Mouse (Mus musculus) CH12.LX (cell line): ENCODE data around the gene Adamtsl1. TPM values are rescaled to one million over a fixed set of nuclear protein-coding genes. Genes with fewer than 3 reads are reported as not detected.

Experiments
- DNase-seq: peaks from one replicate; pipeline ENCODE4 v3.0.0-alpha.2; 2013; ENCODE audit errors: extremely low read depth
- H3K27ac ChIP-seq: 2 replicates; pipeline ENCODE4 v1.5.1; 2012; ENCODE audit warnings: low read depth, mild to moderate bottlenecking, control low read depth, moderate library complexity; ENCODE audit not compliant: insufficient read depth
- H3K27me3 ChIP-seq: replicated peaks from 2 replicates; pipeline ENCODE3; 2012; ENCODE audit warnings: inconsistent platforms
- H3K36me3 ChIP-seq, 2 experiments: replicated peaks in 1 of 2; 2 replicates each; pipeline versions ENCODE3 to v1.6.1; 2012; ENCODE audit warnings: inconsistent platforms in 1 of 2, low read length in 1 of 2, mild to moderate bottlenecking in 1 of 2, mixed read lengths in 1 of 2, moderate library complexity in 1 of 2; ENCODE audit not compliant: control insufficient read depth in 1 of 2, insufficient read depth in 1 of 2
- H3K4me1 ChIP-seq, 2 experiments: 2 replicates each; pipeline ENCODE4 v1.6.1; 2012; ENCODE audit warnings: inconsistent platforms in 1 of 2, moderate library complexity in 1 of 2; ENCODE audit not compliant: insufficient read depth in 2 of 2, control insufficient read depth in 1 of 2
- H3K4me2 ChIP-seq: 2 replicates; pipeline ENCODE4 v1.6.1; 2012; ENCODE audit warnings: low read depth, mild to moderate bottlenecking, control low read depth; ENCODE audit not compliant: poor library complexity, insufficient read depth, severe bottlenecking
- H3K4me3 ChIP-seq, 3 experiments: fragments of 150-350 bp in 1 of 3; sonication (generic) in 1 of 3; replicated peaks in 1 of 3; 2 replicates each; pipeline versions ENCODE3 to v1.5.1; 2011 to 2012; ENCODE audit warnings: low read depth in 2 of 3, low read length in 2 of 3, mild to moderate bottlenecking in 2 of 3, moderate library complexity in 2 of 3, control low read depth in 1 of 3, improper control_type of control experiment in 1 of 3, inconsistent platforms in 1 of 3, mixed read lengths in 1 of 3; ENCODE audit not compliant: poor library complexity in 1 of 3
- H3K79me2 ChIP-seq: replicated peaks from 2 replicates; pipeline ENCODE4 v1.6.1; 2012; ENCODE audit warnings: mild to moderate bottlenecking, moderate library complexity; ENCODE audit not compliant: control insufficient read depth, poor library complexity, insufficient read depth, severe bottlenecking; ENCODE audit errors: extremely low read depth
- H3K9ac ChIP-seq: 2 replicates; pipeline ENCODE4 v1.6.1; 2012; ENCODE audit warnings: low read depth, mild to moderate bottlenecking, control low read depth, moderate library complexity; ENCODE audit not compliant: insufficient read depth
- H3K9me3 ChIP-seq: replicated peaks from 2 replicates; pipeline ENCODE3; 2012; ENCODE audit warnings: low read length, inconsistent platforms, mixed read lengths
- BHLHE40 ChIP-seq: IDR thresholded peaks from 2 replicates; pipeline ENCODE4 v1.6.1; 2011; ENCODE audit warnings: mild to moderate bottlenecking, low read depth, low read length, improper control_type of control experiment
- CHD1 ChIP-seq: IDR thresholded peaks from 2 replicates; pipeline ENCODE4 v1.6.1; 2012; ENCODE audit warnings: low read depth, low read length, improper control_type of control experiment, inconsistent platforms
- CHD2 ChIP-seq: IDR thresholded peaks from 2 replicates; pipeline ENCODE4 v1.6.1; 2011; ENCODE audit warnings: low read length, improper control_type of control experiment
- ELF1 ChIP-seq: IDR thresholded peaks from 2 replicates; pipeline ENCODE4 v1.6.1; 2014; ENCODE audit warnings: low read depth, mild to moderate bottlenecking, inconsistent platforms, low read length, improper control_type of control experiment
- GABPA ChIP-seq: IDR thresholded peaks from 2 replicates; pipeline ENCODE4 v1.6.1; 2012; ENCODE audit warnings: low read depth, low read length, improper control_type of control experiment, inconsistent platforms; ENCODE audit not compliant: insufficient replicate concordance
- HCFC1 ChIP-seq: IDR thresholded peaks from 2 replicates; pipeline ENCODE4 v1.6.1; 2012; ENCODE audit warnings: low read depth, mild to moderate bottlenecking, inconsistent platforms, low read length, improper control_type of control experiment
- IRF4 ChIP-seq: IDR thresholded peaks from 2 replicates; pipeline ENCODE4 v1.6.1; 2014; ENCODE audit warnings: low read depth, mild to moderate bottlenecking, inconsistent platforms, low read length, improper control_type of control experiment
- JUN ChIP-seq: IDR thresholded peaks from 2 replicates; pipeline ENCODE4 v1.6.1; 2011; ENCODE audit warnings: low read depth, mild to moderate bottlenecking, low read length, improper control_type of control experiment, moderate library complexity; ENCODE audit not compliant: insufficient read depth
- KAT2A ChIP-seq: IDR thresholded peaks from 2 replicates; pipeline ENCODE4 v1.6.1; 2012; ENCODE audit warnings: low read length, improper control_type of control experiment, inconsistent platforms; ENCODE audit not compliant: insufficient replicate concordance
- MAFK ChIP-seq: IDR thresholded peaks from 2 replicates; pipeline ENCODE4 v1.6.1; 2011; ENCODE audit warnings: low read length, improper control_type of control experiment; ENCODE audit not compliant: insufficient replicate concordance
- MAX ChIP-seq: IDR thresholded peaks from 2 replicates; pipeline ENCODE4 v1.6.1; 2011; ENCODE audit warnings: low read length, improper control_type of control experiment
- MAZ ChIP-seq: IDR thresholded peaks from 2 replicates; pipeline ENCODE4 v1.6.1; 2012; ENCODE audit warnings: low read depth, mild to moderate bottlenecking, inconsistent platforms, low read length, improper control_type of control experiment, moderate library complexity
- POLR2AphosphoS2 ChIP-seq: IDR thresholded peaks from 2 replicates; pipeline ENCODE4 v1.6.1; 2011; ENCODE audit warnings: low read depth, low read length, improper control_type of control experiment
- TBP ChIP-seq: conservative IDR thresholded peaks from 2 replicates; pipeline ENCODE4 v1.6.1; 2011; ENCODE audit warnings: low read depth, low read length, improper control_type of control experiment
- UBTF ChIP-seq: IDR thresholded peaks from 2 replicates; pipeline ENCODE4 v1.6.1; 2012; ENCODE audit warnings: low read depth, mild to moderate bottlenecking, inconsistent platforms, low read length, improper control_type of control experiment, moderate library complexity
- USF1 ChIP-seq: IDR thresholded peaks from 2 replicates; pipeline ENCODE4 v1.6.1; 2014; ENCODE audit warnings: low read depth, mild to moderate bottlenecking, inconsistent platforms, low read length, improper control_type of control experiment
- USF2 ChIP-seq: conservative IDR thresholded peaks from 2 replicates; pipeline ENCODE4 v1.6.1; 2011; ENCODE audit warnings: low read depth, low read length, improper control_type of control experiment
- ZMIZ1 ChIP-seq: IDR thresholded peaks from 2 replicates; pipeline ENCODE4 v1.6.1; 2012; ENCODE audit warnings: low read depth, mild to moderate bottlenecking, inconsistent platforms, low read length, improper control_type of control experiment
- dilution Hi-C: fragments of 300-500 bp; cut with MboI; formaldehyde crosslinking; loops from 2 replicates; pipeline ENCODE4 v1.14.3; 2020; ENCODE audit warnings: low sequenced_read_pairs; ENCODE audit not compliant: extremely low pct_unique_long_range_greater_than_20kb, extremely low pct_ligation_motif_present
- in situ Hi-C: fragments of 300-500 bp; cut with MboI; formaldehyde crosslinking; loops from 3 replicates; pipeline ENCODE4 v1.14.3; 2019; ENCODE audit warnings: low sequenced_read_pairs, low pct_ligation_motif_present, low pct_unique_long_range_greater_than_20kb, mixed read lengths
- polyA plus RNA-seq: library from polyadenylated mRNA; unstranded; fragments of >175 nt; gene quantifications from 2 replicates; pipeline ENCODE4 v1.2.1, GENCODE M21; 2012; ENCODE audit warnings: low read depth; ENCODE audit not compliant: insufficient read length
- total RNA-seq, 2 experiments: library from RNA; depleted of rRNA; stranded (reverse); fragments of 300-350 nt in 1 of 2; fragments of >200 nt in 1 of 2; gene quantifications; 2 replicates each; pipeline ENCODE4 v1.2.3; 2012 to 2014

Gene Adamtsl1
- total and polyA plus RNA-seq, 3 experiments, result not detected

- H3K36me3 ChIP-seq, result no peaks in the 10 kb centered on the region
- H3K9ac ChIP-seq, result no peak overlapping the region
- dilution Hi-C loops (no loop called here), in situ Hi-C loops (no loop called here)
- peaks cover 33% of the 10 kb centered on the region for H3K9me3 ChIP-seq
- H3K27ac ChIP-seq, result no peak overlapping the region
- H3K4me2 ChIP-seq, result no peak overlapping the region
- DNase-seq, result no peak
- no peak overlapping the region for H3K4me3 ChIP-seq
- H3K27me3 ChIP-seq, result no peaks in the 10 kb centered on the region
- H3K4me1 ChIP-seq, result no peaks in the 10 kb centered on the region
- no peaks in the 10 kb centered on the region for H3K79me2 ChIP-seq
- no peak for TF ChIP-seq ZMIZ1
- no peak for TF ChIP-seq USF1
- TF ChIP-seq MAX, result no peak
- TF ChIP-seq CHD1, result no peak
- no peak for TF ChIP-seq HCFC1
- TF ChIP-seq USF2, result no peak
Observed at GRCm38 (mm10) chr4:85591037-85591436, 77.1 kb downstream of the Adamtsl1 start.

DNA sequence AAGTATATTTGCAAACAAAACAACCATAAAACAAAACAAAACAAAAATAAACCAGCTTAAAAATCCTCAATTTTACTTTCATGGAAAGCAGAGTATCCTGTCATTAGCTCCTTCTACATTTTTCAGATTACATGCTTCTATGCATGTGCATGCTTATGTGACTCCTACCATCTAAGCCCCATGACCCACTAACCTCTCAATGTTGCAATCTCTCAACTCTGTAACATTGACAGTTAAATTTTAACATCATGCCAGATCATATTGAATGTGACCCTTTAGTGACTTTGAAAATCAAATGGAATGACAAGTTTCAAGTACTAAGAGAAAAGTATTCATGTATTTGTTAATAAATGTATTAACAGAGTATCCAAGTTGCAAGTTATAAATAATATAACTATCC is 80.2 kb downstream of the Adamtsl1 start:
- TF ChIP-seq UBTF (no peak), MAFK (no peak), ELF1 (no peak), KAT2A (no peak), CHD2 (no peak), CHD1 (no peak), GABPA (no peak), ZMIZ1 (no peak), JUN (no peak), IRF4 (no peak), TBP (no peak), BHLHE40 (no peak), MAX (no peak), POLR2AphosphoS2 (no peak), MAZ (no peak)
- Histone ChIP-seq H3K27ac (no peak overlapping the region), H3K27me3 (no peaks in the 10 kb centered on the region), H3K9me3 (peaks cover 23% of the 10 kb centered on the region), H3K4me2 (no peak overlapping the region), H3K79me2 (no peaks in the 10 kb centered on the region), H3K4me1 (no peaks in the 10 kb centered on the region), H3K36me3 (no peaks in the 10 kb centered on the region), H3K9ac (no peak overlapping the region), H3K4me3 (no peak overlapping the region)
- dilution Hi-C loops, result no loop called here
- in situ Hi-C loops, result no loop called here
- DNase-seq, result no peak
